20 mouse cellular contexts compared by ENCODE assay signal in the genomic region with DNA sequence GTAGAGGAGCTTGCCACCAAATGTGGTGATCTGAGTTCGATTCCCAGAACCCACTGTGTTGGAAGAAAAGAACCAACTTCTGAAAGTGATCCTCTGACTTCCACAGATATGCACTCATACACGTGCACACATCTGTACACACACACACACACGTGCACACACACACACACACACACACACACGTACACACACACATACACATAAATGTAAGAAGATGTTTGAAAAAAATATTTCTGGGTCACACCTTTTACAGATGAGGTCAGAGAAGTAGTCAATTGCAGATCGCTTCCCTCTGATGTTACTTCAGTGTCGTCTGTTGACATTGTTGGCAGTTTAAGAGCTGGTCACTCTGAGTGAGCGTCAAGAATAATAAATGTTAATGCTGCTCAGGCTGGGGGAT. TPM values are rescaled to one million over a fixed set of nuclear protein-coding genes. Genes with fewer than 3 reads are reported as not detected.
DNase-seq lines count a peak whose midpoint lies in the region; ATAC-seq and TF ChIP-seq lines count a peak whose summit lies in the region.
"Had no signal": no experiment of that assay in that cellular context is flagged by ENCODE, and none has a peak within 500 bp of the region (broad histone marks: within the 10 kb centered on the region; RNA-seq: fewer than 3 reads in every experiment).

No protein-coding gene starts in this region.

- no peak for TF ChIP-seq CTCF in liver, adult 2 months (IDR thresholded peaks at IDR 0.05; ENCODE audit: low read depth, low read length)

- TF ChIP-seq POLR2A in liver, adult 2 months (IDR thresholded peaks at IDR 0.05; ENCODE audit: extremely low read depth, insufficient read depth, low read length) = no peak

- H3K27ac ChIP-seq in liver, adult 2 months (replicated peaks; ENCODE audit: insufficient read depth, low read depth, low read length) = peak overlapping the region; percentile 67
- H3K27ac ChIP-seq in liver, embryonic 11.5 days (ENCODE audit: low read depth, low read length) = no peak overlapping the region
- H3K27ac ChIP-seq: embryonic facial prominence, embryonic 10.5 days; embryonic facial prominence, embryonic 12.5 days; forebrain, embryonic 13.5 days; forebrain, embryonic 15.5 days had no signal

- H3K9me3 ChIP-seq in liver, embryonic 11.5 days (ENCODE audit: control insufficient read depth, low read length) = no peaks in the 10 kb centered on the region
- H3K9me3 ChIP-seq: embryonic facial prominence, embryonic 10.5 days; embryonic facial prominence, embryonic 12.5 days; forebrain, embryonic 13.5 days; forebrain, embryonic 15.5 days had no signal

- no peak overlapping the region for H3K9ac ChIP-seq in liver, adult 2 months (ENCODE audit: low read depth, low read length)
- H3K9ac ChIP-seq in liver, embryonic 11.5 days (ENCODE audit: low read depth, low read length) = no peak overlapping the region
- H3K9ac ChIP-seq: embryonic facial prominence, embryonic 12.5 days; forebrain, embryonic 13.5 days; forebrain, embryonic 15.5 days; forebrain, postnatal 0 days had no signal

- H3K36me3 ChIP-seq in liver, adult 2 months (ENCODE audit: control insufficient read depth, insufficient read depth, low read length) = no peaks in the 10 kb centered on the region
- H3K36me3 ChIP-seq in liver, embryonic 11.5 days (ENCODE audit: control insufficient read depth, insufficient read depth, low read length) = no peaks in the 10 kb centered on the region
- H3K36me3 ChIP-seq: embryonic facial prominence, embryonic 10.5 days; embryonic facial prominence, embryonic 12.5 days; forebrain, embryonic 15.5 days had no signal

- H3K4me3 ChIP-seq in liver, adult 2 months (ENCODE audit: insufficient read depth, low read depth, low read length) = no peak overlapping the region
- H3K4me3 ChIP-seq in liver, embryonic 11.5 days (ENCODE audit: low read depth, low read length) = no peak overlapping the region
- H3K4me3 ChIP-seq: embryonic facial prominence, embryonic 10.5 days; embryonic facial prominence, embryonic 12.5 days; forebrain, embryonic 13.5 days; forebrain, embryonic 15.5 days had no signal

- H3K4me2 ChIP-seq in liver, embryonic 11.5 days = no peak overlapping the region
- H3K4me2 ChIP-seq: embryonic facial prominence, embryonic 12.5 days; forebrain, embryonic 13.5 days; forebrain, embryonic 15.5 days had no signal

- H3K79me2 ChIP-seq in liver, adult 2 months (ENCODE audit: control insufficient read depth, insufficient read depth, low read length) = no peaks in the 10 kb centered on the region

- no peaks in the 10 kb centered on the region for H3K27me3 ChIP-seq in liver, adult 2 months (ENCODE audit: control insufficient read depth, insufficient read depth, low read length)
- H3K27me3 ChIP-seq in liver, embryonic 11.5 days (replicated peaks; ENCODE audit: control insufficient read depth, insufficient read depth, low read length) = no peaks in the 10 kb centered on the region
- H3K27me3 ChIP-seq: embryonic facial prominence, embryonic 12.5 days; forebrain, embryonic 13.5 days; forebrain, embryonic 15.5 days had no signal

- no peak for DNase-seq in liver, adult 2 months (ENCODE audit: extremely low read depth, low read depth, low spot score)
- DNase-seq in liver, embryonic 11.5 days (ENCODE audit: low spot score) = no peak
- DNase-seq in thymus, postnatal 4 days = peak; percentile 2
- no peak for DNase-seq in thymus, postnatal 10 days (ENCODE audit: low spot score in 2 of 2)
- no peak for DNase-seq in embryo, embryonic 9.5 days (ENCODE audit: extremely low spot score)
- DNase-seq: adrenal gland, adult 2 months; adrenal gland, postnatal 10 days; adrenal gland, postnatal 25 days; cerebellum, adult 11 months; cerebellum, adult 18-20 months; cerebellum, adult 8-10 months; cerebellum, adult 9-11 months; cerebellum, postnatal 14 days; cerebellum, postnatal 36 days; embryo, embryonic 11 days; forebrain, postnatal 0 days had no signal

- 80% methylated on average over 7 of the region's 7 CpGs for WGBS in liver, adult 2 months
- WGBS in liver, embryonic 11.5 days = 82% methylated on average over 7 of the region's 7 CpGs

- ATAC-seq in liver, embryonic 11.5 days (replicated peaks; ENCODE audit: low FRiP score) = no peak
- ATAC-seq: forebrain, embryonic 13.5 days; forebrain, embryonic 15.5 days; forebrain, postnatal 0 days had no signal

- peaks cover 2% of the 10 kb centered on the region; the same call in 1 of the 2 replicates for H3K4me1 ChIP-seq in liver, adult 2 months (ENCODE audit: control insufficient read depth, insufficient read depth, low read length)
- no peaks in the 10 kb centered on the region; the same call in 1 of the 2 replicates for H3K4me1 ChIP-seq in liver, embryonic 11.5 days (replicated peaks; ENCODE audit: control insufficient read depth, insufficient read depth, low read length)

RNA-seq across cellular contexts. Expression of gene Il6st, which starts 27.6 kb away (rescaled TPM):
- 70.2 and 82.8 TPM in 2 replicates for total RNA-seq in liver, adult 2 months (2014; rRNA removed)
- polyA plus RNA-seq in liver, adult 2 months (2012; rRNA removed) = 16.0 and 18.9 TPM in 2 replicates
- polyA plus RNA-seq in liver, embryonic 11.5 days (2014; fragmentation: Nextera tagmentation; extraction: Ambion mirVana) = 12.4 and 14.0 TPM in 2 replicates
